Mouse (Mus musculus) cortical plate, adult 2 months (tissue): ENCODE data around the gene Slc30a3.

Source experiments
- CTCF ChIP-seq: fragments of 200-500 bp; IDR thresholded peaks from 2 replicates; pipeline ENCODE4 v1.5.1; 2011; ENCODE audit warnings: mild to moderate bottlenecking, control low read depth, low read length; ENCODE audit not compliant: insufficient read depth; ENCODE audit errors: extremely low read depth
- POLR2A ChIP-seq: fragments of 200-500 bp; IDR thresholded peaks from 2 replicates; pipeline ENCODE4 v1.6.1; 2011; ENCODE audit warnings: mild to moderate bottlenecking, low read length, control low read depth; ENCODE audit not compliant: insufficient read depth; ENCODE audit errors: extremely low read depth

DNA sequence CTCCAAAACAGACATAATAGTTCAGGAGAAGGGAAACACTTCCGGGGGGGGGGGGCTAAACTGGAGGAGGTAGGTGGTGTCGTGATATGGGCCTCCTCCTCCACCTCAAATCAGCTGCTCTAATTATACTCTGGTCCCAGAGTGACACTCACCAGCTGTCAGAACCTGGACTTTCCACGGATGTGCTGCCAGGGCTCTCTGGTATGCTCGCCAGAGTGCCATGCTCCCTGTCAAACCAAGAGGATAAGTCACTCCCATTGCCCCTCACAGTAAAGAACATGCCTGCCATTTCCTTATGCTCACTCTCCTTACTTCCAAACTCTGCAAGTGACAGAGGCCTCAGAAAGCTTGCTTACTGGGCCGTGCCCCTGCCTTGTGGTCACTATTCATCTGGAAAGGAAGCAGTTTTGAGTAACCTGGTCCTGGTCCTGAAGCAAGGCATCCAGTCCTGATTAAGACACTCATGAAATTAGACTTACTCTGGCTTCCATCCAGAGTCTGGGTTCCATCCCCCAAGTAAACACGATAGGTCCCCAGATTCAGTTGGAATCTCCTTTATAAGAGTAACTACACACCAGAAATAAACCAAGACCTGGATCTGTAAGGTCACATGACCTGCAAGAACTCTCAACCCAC is 45.6 kb upstream of the Slc30a3 start:
- no peak for TF ChIP-seq CTCF
- no peak for TF ChIP-seq POLR2A
